Mouse (Mus musculus) T-helper 17 cell (primary cell): ENCODE results near the gene Pan3.

Source experiments
- in situ Hi-C, 2 experiments: fragments of 300-600 bp; cut with MboI, MseI; formaldehyde crosslinking; loops; 1 replicate in 1 of 2; 2 replicates in 1 of 2; pipeline ENCODE4 v1.15.1; 2025; ENCODE audit warnings: high pct_unique_total_duplicates in 2 of 2

The Pan3 gene

DNA sequence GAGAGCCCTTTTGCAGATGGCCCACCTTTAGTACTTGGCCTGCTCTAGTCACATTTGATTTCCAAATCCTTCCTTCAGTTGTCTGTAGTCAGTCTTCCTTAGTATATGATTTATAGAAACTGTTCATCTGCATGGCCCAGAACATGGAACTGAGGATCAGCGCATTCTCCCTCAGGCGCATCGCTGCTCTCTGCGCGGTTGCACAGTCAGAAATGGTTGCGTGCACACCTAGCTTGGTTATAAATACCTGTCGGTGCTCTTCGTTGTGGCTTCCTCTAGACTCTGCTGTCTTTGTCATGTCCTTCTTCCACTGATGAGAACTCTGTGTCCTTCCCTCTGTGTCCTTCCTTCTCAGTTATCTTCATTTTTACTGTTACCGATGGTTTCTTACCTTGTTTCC is 47.1 kb downstream of the Pan3 start:
- in situ Hi-C loops, result no loop called here

DNA sequence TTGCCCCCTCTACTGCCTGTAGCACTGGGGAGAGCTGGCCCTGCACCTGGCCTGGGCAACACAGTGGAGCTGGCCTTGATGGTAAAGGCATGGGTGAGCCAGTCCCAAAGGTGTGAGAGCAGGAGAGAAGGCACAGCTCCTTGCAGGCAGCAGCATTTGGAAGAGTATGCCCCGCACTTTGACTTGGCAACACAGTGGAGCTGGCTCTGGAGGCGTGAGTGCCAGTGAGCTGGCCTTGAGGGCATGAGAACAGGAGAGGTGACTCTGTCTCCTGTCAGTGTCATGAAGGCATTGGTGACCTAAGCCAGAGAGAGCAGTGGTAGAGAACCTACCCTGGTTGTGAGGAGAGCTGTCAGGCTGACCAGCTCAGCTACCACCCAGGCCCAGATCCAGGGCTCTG is 49.4 kb downstream of the Pan3 start:
- in situ Hi-C loops, result no loop called here

DNA sequence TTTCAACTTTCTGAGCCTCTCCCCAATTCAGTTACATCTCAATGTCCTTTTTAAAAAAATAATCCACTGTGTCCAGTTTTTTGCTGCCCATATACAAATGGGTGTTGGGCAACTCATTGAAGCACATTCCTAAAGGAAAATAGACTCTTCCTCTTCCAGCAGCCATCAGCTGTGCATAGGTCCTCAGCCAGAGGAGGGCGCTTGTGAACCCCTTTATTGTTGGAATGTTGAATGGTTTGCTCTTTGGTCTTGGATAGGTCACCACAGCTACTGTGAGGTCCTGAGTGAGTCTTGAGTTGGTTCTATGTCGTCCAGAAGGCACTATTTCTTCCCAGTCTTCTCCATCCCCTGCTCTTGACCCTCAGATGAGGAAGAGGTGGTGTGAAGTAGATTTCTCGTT is 54.2 kb downstream of the Pan3 start:
- in situ Hi-C loops, result loop anchor here in 1 of 2 experiments (5.0 kb wide), 1 partner anchor 42 kb away; no protein-coding TSS in a partner anchor

DNA sequence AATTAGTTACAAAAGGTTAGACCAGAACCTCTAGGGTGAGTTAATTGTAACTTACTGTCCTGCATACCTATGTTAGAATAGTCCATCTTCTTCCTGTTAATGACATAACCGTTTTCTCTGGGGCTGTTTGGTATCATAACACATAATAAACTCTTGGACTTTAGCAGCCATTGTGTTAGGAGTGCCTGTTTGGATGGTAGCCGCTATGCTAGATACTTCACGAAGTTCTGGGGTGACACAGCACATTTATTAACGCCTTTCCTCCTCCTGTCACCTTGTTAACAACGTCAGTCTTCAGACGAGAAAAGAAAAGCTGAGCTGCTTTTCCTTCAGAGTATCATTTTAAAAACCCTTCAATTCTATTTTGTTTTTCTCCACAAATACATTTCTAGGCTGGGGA is 59.3 kb downstream of the Pan3 start:
- in situ Hi-C loops, result no loop called here

DNA sequence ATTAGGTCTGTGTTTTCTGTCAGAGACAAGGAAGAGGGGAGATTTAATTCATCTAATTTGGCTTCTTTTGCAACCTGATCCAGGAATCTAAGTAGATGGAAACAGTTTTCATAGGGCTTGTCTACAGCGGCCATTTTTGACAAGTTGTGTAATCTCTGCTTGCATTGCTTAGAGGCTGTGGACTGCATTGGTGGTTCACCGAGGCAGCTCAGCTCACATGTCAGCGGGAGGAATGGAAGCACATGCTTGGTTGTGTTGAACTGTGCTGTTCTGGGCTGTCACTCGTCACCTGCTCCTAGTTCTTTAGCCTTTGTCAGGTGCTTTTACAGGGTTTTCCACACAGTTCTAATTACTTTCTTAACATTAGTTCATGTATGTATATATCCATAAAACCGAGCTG is 60.9 kb downstream of the Pan3 start:
- in situ Hi-C loops, result no loop called here

DNA sequence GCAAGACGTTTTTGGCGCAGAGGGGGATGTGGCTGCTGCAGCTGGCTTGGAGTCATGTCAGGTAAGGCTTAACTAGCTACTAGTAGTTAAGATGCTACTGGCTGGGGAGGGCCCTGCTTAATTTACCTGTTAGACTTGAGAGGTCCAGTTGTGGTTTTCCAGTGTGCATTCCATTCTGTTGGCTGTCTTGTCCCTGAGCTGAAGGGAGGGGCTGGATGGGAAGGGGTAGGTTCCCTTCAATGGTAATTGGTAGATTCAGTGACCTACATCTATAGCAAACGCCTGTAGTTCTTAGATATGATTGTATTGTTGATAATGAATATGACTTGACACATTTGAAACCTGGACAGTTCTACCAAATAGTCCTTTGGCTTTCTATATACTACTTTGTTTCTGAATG is 62.5 kb downstream of the Pan3 start:
- in situ Hi-C loops, result no loop called here

DNA sequence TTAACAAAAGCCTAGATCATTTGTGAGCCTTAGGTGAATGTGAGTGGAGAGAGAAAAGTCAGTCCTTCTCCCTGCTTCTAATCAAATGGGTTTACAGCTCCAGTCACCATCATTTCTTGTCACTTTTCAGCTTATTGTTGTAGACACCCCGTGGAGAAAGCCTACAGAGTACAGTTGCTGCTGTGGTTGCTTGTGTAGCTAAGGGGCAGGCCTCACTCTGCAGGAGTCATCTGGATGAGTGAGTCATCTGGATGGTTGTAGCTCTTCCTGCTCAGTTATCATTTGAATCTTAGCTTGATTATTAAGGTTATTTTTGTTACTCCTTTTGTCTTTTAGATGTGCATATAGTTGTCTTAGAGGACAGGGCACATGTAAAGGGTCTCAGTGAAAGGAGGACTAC is 63.2 kb downstream of the Pan3 start:
- in situ Hi-C loops, result no loop called here

DNA sequence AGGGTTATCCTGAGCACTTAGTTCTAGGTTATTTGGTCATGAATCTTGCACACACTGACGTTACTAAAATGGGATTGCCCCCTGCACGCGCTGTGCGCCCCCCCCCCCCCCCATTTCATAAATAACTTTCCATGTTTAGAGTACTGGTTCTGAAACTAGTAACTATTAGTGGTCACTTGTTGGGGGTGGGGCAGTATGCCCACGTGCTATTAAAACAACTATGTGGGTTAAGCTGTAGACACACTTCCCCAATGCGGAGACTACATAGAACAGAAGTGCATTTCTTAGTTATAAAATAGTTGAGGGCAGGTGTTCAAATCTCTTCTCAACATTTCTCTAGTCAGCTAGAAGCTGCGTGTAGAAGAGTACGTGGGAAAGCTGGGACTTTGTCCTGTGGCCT is 63.7 kb downstream of the Pan3 start:
- in situ Hi-C loops, result no loop called here

DNA sequence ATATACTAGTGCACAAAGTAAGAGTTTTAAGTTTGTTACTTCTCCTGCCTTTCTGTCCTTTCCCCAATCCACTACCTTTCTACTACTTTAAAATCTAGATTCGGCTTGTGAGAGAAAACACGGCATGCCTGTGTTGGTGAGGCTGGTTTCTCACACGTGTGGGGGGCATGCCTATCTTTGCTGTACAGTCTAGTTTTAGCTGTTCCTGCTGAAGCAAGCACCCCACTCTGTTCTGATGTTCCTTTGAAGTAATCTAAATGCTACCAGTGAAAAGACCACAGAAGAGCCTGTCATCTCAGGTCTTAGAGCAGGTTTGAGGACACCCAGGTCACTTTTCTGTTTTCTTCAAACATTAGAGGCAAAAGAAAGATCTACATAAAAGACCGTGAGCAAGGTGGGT is 64.4 kb downstream of the Pan3 start:
- in situ Hi-C loops, result no loop called here

DNA sequence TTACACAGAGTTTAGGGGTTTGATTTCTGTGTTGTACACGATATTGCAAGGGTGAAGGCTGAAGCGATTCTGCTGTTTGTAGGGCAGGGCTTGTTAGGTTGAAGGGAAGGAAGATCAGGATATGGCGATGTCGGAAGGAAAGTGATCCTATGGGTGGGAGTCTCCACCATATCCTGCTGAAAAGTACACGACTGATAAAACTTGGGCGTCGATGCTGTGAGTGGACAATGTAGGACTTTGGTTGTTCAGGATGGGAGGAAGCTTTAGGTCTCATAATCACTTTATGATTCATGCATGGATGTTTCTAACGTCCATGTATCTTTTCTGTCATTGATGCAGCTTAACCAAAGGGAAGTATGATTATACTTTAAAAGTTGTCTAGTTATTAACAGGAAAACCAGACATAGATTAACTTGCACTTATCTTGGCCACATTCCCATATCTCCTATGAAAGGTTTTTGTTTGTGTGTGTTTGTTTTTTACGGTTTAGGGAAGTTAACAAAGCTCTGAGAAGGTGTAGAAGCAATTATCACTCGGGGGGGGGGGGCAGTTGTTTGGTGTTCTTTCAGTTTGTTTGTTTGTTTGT is 64.9 kb downstream of the Pan3 start:
- in situ Hi-C loops, result no loop called here

DNA sequence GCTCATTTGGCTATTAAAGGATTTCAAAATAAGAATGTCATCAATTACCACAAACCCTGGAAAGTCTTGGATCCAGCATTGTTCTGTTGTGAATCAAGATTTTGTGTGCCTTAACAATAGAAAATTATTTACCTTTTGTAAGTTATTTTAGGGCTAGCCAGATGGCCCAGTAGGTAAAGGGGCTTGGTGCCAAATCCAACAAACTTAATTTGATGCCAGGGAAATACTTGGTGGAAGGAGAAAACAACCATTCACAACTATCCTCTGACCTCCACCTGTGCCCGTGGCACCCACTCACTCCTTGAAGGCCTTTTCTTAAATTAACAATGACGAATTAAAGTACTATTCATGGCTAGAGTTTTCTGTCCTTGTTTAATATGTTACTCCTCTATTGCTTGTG is 66.0 kb downstream of the Pan3 start:
- in situ Hi-C loops, result no loop called here

DNA sequence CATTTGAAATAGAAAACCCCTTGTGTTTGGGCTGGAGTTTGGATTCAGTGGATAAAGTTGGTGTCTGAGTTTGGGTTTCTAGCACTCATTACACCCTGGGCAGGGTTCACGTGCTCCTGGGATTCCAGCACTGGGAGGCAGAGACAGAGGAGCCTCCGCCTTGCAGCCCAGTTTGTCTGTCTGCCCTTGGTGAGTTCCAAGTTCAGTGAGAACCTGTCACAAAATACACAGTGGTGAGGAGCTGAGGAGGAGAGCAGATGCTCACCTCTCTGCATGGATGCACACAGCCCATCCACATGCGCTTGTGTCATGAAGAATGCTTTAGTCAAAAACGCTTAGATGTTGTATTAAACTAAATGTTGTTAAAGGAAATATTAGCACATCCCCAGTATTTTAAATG is 67.0 kb downstream of the Pan3 start:
- in situ Hi-C loops, result no loop called here

DNA sequence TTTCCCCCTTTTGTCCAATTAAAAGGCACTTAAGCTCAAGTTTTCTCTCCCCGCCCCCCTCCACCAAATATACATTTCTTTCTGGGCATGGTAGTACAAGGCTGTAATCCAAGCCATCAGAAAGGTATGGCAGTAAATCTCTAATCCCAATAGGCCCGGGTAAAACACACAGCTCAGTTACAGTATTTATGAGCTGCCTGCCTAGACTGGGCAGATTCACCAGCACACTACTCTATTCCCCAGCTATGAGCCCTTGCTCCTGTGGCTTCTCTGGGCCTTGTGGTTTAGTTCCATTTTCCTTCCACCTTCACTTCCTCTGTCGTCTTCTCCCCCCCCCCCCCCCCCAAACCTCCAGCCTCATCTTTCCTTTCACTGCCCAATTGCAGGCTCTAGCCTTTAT is 67.8 kb downstream of the Pan3 start:
- in situ Hi-C loops, result no loop called here

DNA sequence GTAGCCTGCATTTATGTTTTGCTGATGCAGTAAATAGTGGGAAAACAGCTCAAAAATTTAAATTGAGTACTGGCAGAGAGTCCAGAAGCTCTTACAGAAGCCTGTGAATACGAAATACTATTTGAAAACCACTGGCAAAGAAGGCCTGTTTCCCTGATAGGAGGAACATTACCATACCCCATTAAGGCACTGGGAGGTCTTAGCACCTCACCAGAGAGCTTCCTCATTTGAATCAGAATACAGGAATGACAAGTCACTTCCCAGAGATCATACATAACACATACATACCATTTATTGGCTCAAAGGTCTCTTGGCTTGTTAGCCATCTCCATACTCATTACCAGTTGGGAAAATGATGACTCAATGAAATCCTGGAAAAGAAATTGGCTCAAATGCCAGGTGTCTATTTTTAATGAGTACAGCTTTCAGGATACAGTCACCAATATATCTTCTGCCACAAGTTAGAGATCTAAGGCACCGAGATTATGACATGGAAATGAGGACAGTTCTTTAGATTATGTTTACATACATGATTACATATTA is 71.6 kb downstream of the Pan3 start:
- in situ Hi-C loops, result no loop called here

DNA sequence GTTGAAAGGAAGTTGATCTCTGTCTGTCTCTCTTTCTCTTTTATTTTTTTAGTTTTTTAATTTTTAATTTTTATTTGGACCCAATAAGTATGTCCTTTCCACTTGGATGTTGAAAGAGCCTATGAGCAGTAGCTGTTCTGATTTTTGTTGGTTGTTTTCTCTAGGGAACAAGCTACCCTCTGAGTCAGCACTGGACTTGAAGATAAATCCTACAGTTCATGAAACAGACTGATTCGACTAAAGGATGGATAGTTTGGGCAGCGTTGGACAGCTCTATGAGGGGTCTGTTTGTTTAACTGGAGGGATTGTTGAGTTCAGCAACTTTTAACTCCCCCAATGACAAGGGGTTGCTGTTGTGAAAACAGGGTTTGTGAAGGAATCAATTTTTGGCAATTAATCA is 73.0 kb downstream of the Pan3 start:
- in situ Hi-C loops, result no loop called here

DNA sequence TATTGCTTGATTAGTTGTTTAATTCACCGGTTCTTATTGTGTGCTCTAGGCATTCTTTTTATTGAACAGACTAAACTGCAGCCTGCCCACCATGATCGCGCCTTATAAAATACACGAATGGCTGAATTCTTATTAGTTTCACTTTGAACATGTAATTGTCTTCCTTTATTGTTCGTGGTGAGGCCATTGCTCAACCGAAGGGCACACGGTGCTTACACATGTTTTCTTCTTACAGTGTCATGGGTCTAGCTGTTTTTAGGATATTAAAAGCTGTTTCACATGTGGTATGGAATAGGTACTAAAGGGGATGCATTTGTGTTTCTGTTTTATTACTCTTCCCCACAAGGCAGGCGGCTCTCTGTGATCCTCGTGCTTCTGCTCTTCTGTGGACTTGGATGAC is 81.4 kb downstream of the Pan3 start:
- in situ Hi-C loops, result no loop called here

DNA sequence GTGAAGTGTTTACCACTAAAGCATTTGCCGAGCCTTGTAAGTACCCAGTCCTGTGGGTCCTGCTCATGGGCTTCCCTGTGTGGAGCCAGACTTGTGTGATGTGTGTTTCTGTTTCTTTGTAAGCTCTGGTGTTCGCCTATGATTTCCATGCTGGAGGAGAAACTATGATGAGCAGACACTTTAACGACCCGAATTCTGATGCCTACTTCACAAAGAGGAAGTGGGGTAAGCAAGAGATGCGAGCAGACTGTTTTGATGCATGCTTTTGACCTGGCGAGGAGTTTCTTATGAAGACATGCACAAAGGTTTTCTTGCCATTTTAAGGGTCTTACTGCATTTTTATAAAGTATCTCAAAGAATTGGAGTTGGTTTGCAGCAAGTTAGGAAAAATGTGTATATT is 97.0 kb downstream of the Pan3 start:
- in situ Hi-C loops, result no loop called here

DNA sequence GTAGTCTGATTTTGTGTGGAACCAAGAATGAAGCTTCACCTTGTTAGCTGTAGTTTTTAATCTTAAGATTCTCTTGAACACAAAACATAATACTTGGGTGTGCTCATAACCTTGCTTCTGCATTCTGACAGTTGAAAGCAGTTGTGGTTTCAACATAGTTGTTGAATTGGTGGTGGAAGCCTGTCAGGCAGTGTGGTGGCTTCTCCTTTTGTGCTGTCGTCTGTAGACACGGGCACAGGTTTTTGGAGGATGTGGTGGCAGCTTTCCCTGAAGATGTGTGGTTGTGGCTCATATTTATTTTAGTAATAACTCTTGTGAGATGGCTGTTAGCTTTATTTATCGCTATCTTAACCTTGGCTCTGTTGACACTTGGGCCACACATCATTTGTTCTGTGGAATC is 97.8 kb downstream of the Pan3 start:
- in situ Hi-C loops, result no loop called here

DNA sequence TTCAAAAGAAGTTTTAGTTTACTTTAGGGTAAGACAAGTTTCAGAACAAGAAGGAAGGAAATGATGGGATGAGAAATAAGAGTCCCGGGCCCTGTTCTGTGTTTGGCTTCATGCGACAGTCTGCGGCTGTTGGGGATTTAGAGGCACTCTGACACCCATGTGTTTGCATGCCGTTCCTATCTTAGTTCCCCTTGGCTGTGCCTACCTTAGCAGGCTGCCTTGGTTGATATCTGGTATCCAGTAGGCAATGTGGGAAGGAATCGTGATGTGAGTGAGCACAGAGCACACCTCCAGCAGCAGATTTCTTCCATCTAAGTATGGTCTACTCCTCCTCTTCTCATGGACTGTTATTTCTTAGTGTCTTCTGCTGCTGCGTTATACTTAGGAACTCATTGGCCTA is 102.1 kb downstream of the Pan3 start:
- in situ Hi-C loops, result no loop called here

DNA sequence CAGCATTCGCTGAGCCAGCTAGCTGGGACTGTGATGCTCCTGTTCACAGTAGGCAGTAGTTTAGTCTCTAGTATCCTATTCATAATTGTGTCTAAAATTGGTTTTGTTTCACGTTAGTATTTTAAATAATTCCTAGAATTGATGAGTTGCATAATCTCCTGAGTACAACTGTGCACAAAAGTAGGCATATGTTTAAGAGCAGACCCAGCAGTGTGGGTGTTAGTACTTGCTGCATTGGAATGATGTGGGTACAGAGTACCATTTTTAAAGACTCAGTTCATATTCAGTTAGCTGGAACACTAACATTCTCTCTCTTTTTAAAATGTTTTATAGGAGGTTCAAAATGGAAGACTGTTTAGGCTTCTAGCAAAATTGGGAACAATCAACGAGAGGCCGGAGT is 109.4 kb downstream of the Pan3 start:
- in situ Hi-C loops, result no loop called here

DNA sequence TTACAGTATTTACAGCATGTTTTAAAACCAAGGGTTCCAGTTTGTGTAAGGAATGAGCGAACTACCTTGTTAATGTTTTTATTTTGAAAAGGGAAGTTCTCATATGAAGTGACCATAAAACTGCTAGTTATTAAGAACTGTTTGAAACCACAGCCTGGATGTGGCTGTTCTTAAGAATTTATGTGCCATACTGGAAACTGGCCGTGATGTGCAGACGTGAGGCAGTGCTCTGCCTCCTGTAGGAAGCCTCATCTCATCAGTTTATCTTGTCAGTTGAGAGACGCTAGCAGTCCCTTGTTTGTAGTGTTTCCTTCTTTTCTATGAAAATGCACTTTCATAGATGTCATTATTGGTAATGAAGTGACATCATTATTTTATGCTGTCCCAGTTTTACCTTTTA is 109.9 kb downstream of the Pan3 start:
- in situ Hi-C loops, result no loop called here

DNA sequence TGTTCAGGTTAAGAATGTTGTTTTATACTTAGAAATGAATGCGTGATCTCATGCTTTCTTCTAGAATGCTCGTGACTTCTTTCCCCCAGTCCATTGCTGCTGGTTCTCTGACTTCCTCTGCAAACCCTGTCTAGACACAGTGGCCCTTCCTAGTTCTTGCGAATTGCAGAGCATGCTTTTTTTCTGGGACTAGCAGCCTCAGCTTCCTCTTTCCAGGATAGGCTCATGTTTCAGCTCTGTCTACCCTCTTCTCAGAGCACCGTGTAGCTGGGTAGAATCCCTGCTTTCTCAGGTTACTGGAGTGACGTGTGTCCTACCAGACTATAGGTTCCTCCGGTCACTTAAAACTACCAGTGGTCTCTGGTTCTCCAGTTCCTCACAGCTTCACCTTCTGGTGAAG is 112.3 kb downstream of the Pan3 start:
- in situ Hi-C loops, result no loop called here

DNA sequence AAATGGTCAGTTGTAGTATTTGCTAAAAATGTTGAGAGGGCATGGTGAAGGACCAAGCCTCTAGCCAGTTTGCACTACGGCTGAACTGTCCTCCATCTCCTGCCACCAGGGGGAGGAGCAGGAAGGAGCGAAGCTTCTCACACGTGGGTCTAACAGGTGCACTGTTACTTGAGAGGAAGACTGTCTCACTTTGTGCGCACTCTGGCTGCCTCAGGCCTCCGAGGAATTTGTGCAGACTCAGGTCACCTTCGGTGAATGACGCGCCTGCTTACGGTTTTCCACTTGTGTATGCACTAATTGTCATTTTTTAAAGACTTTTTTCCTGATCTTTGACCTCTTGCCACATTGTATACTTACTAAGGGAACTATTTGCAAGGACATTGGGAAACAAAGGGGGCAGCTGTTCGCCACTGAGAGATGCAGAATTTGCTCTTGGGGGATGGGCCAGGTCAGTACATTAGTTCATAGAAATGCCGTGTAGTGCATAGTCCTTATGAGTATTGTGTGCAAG is 115.8 kb downstream of the Pan3 start:
- in situ Hi-C loops, result no loop called here
